Mouse (Mus musculus): Measurements from ENCODE around the gene Nlgn3.
A peak's percentile ranks its signal among the peaks of the same experiment; 100 is the strongest.

GRCm38 (mm10) chrX:101329372-101330028 lies 30.5 kb downstream of the Nlgn3 start:
- TF ChIP-seq CTCF (IDR thresholded peaks at IDR 0.05; ENCODE audit: control insufficient read depth, insufficient read depth, low read length): peak; percentile 39
- TF ChIP-seq POLR2A (IDR thresholded peaks at IDR 0.05; ENCODE audit: borderline replicate concordance, control insufficient read depth, low read depth, low read length): no peak

All from bone marrow, adult 2 months (tissue).